Mouse (Mus musculus) heart, adult 2 months (tissue): Measurements from ENCODE around the gene Il1r1.

ENCODE experiments used
- CTCF ChIP-seq: fragments of 200-600 bp; IDR thresholded peaks from 2 replicates; pipeline ENCODE4 v1.8.1; 2022; ENCODE audit warnings: antibody characterized with exemption, mild to moderate bottlenecking, moderate library complexity
- EP300 ChIP-seq: fragments of 200-500 bp; IDR thresholded peaks from 2 replicates; pipeline ENCODE4 v1.6.1; 2011; ENCODE audit warnings: low read depth, low read length, control low read depth; ENCODE audit not compliant: insufficient read depth
- POLR2A ChIP-seq: fragments of 200-500 bp; IDR thresholded peaks from 2 replicates; pipeline ENCODE4 v1.6.1; 2011; ENCODE audit warnings: mild to moderate bottlenecking, low read depth, low read length, control low read depth; ENCODE audit not compliant: insufficient read depth

DNA sequence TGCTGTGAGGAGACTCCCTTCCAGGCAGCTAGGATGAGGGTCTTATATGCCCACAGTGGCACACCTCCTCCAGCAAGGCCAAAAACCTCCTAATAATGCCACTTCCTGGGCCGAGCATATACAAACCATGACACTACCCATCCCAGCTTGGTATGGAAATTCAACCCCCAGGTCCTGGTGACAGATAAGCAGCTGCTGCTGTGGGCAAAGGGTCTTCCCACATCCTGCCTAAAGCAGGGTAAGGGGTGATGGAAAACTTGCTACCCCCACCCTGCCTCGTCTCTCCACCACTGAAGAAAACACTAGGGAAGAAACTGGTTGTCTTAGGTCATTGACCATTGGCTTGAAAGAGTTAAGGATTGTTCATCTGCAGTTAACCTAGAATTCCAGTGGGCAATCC is 53.8 kb downstream of the Il1r1 start:
- TF ChIP-seq CTCF (no peak), POLR2A (no peak), EP300 (no peak)
